Mouse (Mus musculus) midbrain, embryonic 16.5 days (tissue): Measurements from ENCODE around the gene Pla2g4a. TPM values are rescaled to one million over a fixed set of nuclear protein-coding genes. Genes with fewer than 3 reads are reported as not detected.

Experiments
- ATAC-seq: fragments of 200-750 bp; cut with Nextera tagmentation; 2 replicates; pipeline ENCODE4 v1.8.0; 2017; ENCODE audit warnings: moderate TSS enrichment
- H3K27ac ChIP-seq: fragments of 300-500 bp; sonication (generic); 2 replicates; pipeline ENCODE4 v1.5.1; 2014; ENCODE audit warnings: mild to moderate bottlenecking, low read length, mixed read lengths
- H3K27me3 ChIP-seq: fragments of 300-500 bp; sonication (generic); 2 replicates; pipeline ENCODE4 v1.6.1; 2014; ENCODE audit warnings: low read depth, low read length, mixed read lengths; ENCODE audit not compliant: control insufficient read depth, insufficient read depth
- H3K36me3 ChIP-seq: fragments of 300-500 bp; sonication (generic); 2 replicates; pipeline ENCODE4 v1.6.1; 2014; ENCODE audit warnings: mild to moderate bottlenecking, low read length, moderate library complexity, mixed read lengths; ENCODE audit not compliant: control insufficient read depth, insufficient read depth
- H3K4me1 ChIP-seq: fragments of 300-500 bp; sonication (generic); 2 replicates; pipeline ENCODE4 v1.6.1; 2014; ENCODE audit warnings: mild to moderate bottlenecking, low read length, mixed read lengths; ENCODE audit not compliant: control insufficient read depth, insufficient read depth
- H3K4me2 ChIP-seq: fragments of 300-500 bp; sonication (generic); 2 replicates; pipeline ENCODE4 v1.6.1; 2014; ENCODE audit warnings: mild to moderate bottlenecking, low read length, mixed read lengths
- H3K4me3 ChIP-seq: fragments of 300-500 bp; sonication (generic); 2 replicates; pipeline ENCODE4 v1.5.1; 2014; ENCODE audit warnings: low read depth, mild to moderate bottlenecking, low read length, moderate library complexity, mixed read lengths
- H3K9ac ChIP-seq: fragments of 300-500 bp; sonication (generic); 2 replicates; pipeline ENCODE4 v1.6.1; 2014; ENCODE audit warnings: low read depth, low read length, mixed read lengths
- H3K9me3 ChIP-seq: fragments of 300-500 bp; sonication (generic); replicated peaks from 2 replicates; pipeline ENCODE4 v1.6.1; 2014; ENCODE audit warnings: mild to moderate bottlenecking, low read length, mixed read lengths; ENCODE audit not compliant: control insufficient read depth, poor library complexity, severe bottlenecking
- WGBS: fragments of 180-500 bp; shearing (Covaris S2); extraction: QIAGEN DNeasy Blood & Tissue Kit; methylation state at CpG from one replicate; pipeline ENCODE4 v1.1.7; 2014; 5-methylcytosine and 5-hydroxymethylcytosine counted together
- polyA plus RNA-seq: library from polyadenylated mRNA; unstranded; fragments of >200 nt; fragmentation: Nextera tagmentation; extraction: Ambion mirVana; gene quantifications from 2 replicates; pipeline ENCODE4 v1.2.1, GENCODE M21; 2015

Gene Pla2g4a
- polyA plus RNA-seq, 1 experiment from 2014 or later, result 0.57 TPM

- H3K4me1 ChIP-seq, result 0 out of 2 replicates have a peak, but pooled peaks cover 4% of the 10 kb centered on the region
- WGBS, result 79% methylated on average over 1 of the region's 1 CpGs
Observed at GRCm38 (mm10) chr1:149959069-149959468, 2.0 kb downstream of the Pla2g4a start.

GRCm38 (mm10) chr1:149955482-149955881, 5.6 kb downstream of the Pla2g4a start:
- Histone ChIP-seq H3K4me2 (no peak overlapping the region), H3K27ac (no peak overlapping the region), H3K4me3 (no peak overlapping the region), H3K4me1 (no peaks in the 10 kb centered on the region), H3K9ac (no peak overlapping the region), H3K9me3 (no peaks in the 10 kb centered on the region), H3K36me3 (no peaks in the 10 kb centered on the region), H3K27me3 (no peaks in the 10 kb centered on the region)
- 84% methylated on average over 4 of the region's 4 CpGs for WGBS
- ATAC-seq, result no peak

More at GRCm38 (mm10) chr1:149959069-149959468, 2.0 kb downstream of the Pla2g4a start:
- Histone ChIP-seq H3K4me3 (no peak overlapping the region), H3K4me2 (no peak overlapping the region), H3K27me3 (no peaks in the 10 kb centered on the region), H3K27ac (no peak overlapping the region), H3K9me3 (no peaks in the 10 kb centered on the region), H3K9ac (no peak overlapping the region), H3K36me3 (no peaks in the 10 kb centered on the region)
- ATAC-seq, result no peak

DNA sequence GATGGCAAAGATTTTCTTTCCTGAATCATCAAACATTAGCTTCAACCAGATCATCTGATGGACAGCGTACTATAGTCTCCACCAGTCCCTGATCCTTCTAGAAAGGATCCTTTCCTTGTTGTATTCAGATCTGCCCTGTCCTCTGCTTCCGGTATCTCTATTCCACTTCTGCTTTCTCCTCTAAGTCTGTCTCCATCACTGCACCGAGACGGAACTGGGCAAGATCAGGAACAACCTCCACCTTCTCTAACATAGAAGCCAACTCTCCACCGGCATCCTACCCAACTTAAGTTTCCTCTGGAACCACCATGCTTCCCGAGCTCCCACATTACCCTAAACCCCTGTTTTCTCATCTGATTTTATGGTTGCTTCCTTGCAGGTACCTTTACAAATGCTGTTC, 7.1 kb downstream of the Pla2g4a start:
- H3K27ac ChIP-seq, result no peak overlapping the region
- no peak overlapping the region for H3K4me2 ChIP-seq
- no peaks in the 10 kb centered on the region for H3K27me3 ChIP-seq
- H3K9ac ChIP-seq, result no peak overlapping the region
- H3K9me3 ChIP-seq, result no peaks in the 10 kb centered on the region
- WGBS, result 92% methylated on average over 6 of the region's 6 CpGs
- no peaks in the 10 kb centered on the region for H3K36me3 ChIP-seq
- H3K4me3 ChIP-seq, result no peak overlapping the region
- ATAC-seq, result no peak
- H3K4me1 ChIP-seq, result no peaks in the 10 kb centered on the region

DNA sequence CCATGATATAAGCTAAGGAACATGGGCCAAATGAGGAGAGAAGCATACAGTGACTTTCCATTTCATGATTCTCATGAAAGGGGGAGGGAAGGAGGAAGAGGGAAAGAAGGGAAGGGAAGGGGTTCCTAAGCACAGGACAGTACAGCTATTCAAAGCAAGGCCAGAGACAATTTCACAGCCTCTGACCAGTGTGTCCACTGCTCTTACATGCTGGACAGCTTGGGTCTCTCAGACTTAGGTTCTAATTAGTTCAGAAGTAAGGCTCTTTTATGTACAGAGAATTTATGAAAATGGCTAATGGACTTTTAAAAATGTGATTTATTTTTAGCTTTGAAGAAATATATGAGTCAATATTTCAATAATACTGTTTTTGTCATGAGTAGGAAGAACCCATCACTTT, 9.0 kb downstream of the Pla2g4a start:
- Histone ChIP-seq H3K4me2 (no peak overlapping the region), H3K9ac (no peak overlapping the region), H3K27ac (no peak overlapping the region), H3K4me3 (no peak overlapping the region), H3K4me1 (no peaks in the 10 kb centered on the region), H3K27me3 (no peaks in the 10 kb centered on the region), H3K9me3 (no peaks in the 10 kb centered on the region), H3K36me3 (no peaks in the 10 kb centered on the region)
- no peak for ATAC-seq

DNA sequence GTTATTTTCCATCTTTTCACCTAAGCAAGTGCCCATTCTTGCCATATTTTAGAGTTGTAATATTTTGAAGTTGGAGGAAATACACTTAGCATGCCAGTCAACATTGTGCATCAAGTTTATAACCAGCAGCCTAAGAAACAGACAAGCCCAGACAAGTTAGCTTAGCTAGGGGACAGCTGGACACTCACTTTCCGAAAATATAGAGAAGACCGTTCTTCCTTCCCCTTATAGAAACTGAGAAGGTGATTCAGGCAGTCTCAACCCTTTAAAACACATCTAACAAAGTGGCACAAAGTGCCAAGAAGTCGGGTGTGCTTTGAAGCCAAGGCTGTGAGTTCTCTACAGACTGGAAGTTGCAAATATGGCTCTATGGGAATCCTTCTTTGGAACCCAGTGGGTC, 10.4 kb downstream of the Pla2g4a start:
- WGBS, result 86% methylated on average over 3 of the region's 3 CpGs
- ATAC-seq, result no peak

GRCm38 (mm10) chr1:149950254-149950653, 10.8 kb downstream of the Pla2g4a start:
- H3K4me2 ChIP-seq, result no peak overlapping the region
- H3K4me3 ChIP-seq, result no peak overlapping the region
- no peak for ATAC-seq
- H3K27me3 ChIP-seq, result no peaks in the 10 kb centered on the region
- no peak overlapping the region for H3K9ac ChIP-seq
- no peaks in the 10 kb centered on the region for H3K36me3 ChIP-seq
- no peaks in the 10 kb centered on the region for H3K9me3 ChIP-seq
- H3K27ac ChIP-seq, result no peak overlapping the region
- no peaks in the 10 kb centered on the region for H3K4me1 ChIP-seq
- 86% methylated on average over 1 of the region's 1 CpGs for WGBS

More for the DNA sequence above, 10.4 kb downstream of the Pla2g4a start:
- no peaks in the 10 kb centered on the region for H3K9me3 ChIP-seq
- H3K4me2 ChIP-seq, result no peak overlapping the region
- no peak overlapping the region for H3K9ac ChIP-seq
- H3K27me3 ChIP-seq, result no peaks in the 10 kb centered on the region
- H3K27ac ChIP-seq, result no peak overlapping the region
- no peaks in the 10 kb centered on the region for H3K4me1 ChIP-seq
- no peaks in the 10 kb centered on the region for H3K36me3 ChIP-seq
- H3K4me3 ChIP-seq, result no peak overlapping the region

GRCm38 (mm10) chr1:149949334-149949733, 11.8 kb downstream of the Pla2g4a start:
- no peak for ATAC-seq
- H3K4me1 ChIP-seq, result no peaks in the 10 kb centered on the region
- H3K4me3 ChIP-seq, result no peak overlapping the region
- WGBS, result 94% methylated on average over 1 of the region's 1 CpGs
- H3K9me3 ChIP-seq, result no peaks in the 10 kb centered on the region
- H3K36me3 ChIP-seq, result no peaks in the 10 kb centered on the region
- H3K4me2 ChIP-seq, result no peak overlapping the region
- no peak overlapping the region for H3K27ac ChIP-seq
- H3K27me3 ChIP-seq, result no peaks in the 10 kb centered on the region
- no peak overlapping the region for H3K9ac ChIP-seq

DNA sequence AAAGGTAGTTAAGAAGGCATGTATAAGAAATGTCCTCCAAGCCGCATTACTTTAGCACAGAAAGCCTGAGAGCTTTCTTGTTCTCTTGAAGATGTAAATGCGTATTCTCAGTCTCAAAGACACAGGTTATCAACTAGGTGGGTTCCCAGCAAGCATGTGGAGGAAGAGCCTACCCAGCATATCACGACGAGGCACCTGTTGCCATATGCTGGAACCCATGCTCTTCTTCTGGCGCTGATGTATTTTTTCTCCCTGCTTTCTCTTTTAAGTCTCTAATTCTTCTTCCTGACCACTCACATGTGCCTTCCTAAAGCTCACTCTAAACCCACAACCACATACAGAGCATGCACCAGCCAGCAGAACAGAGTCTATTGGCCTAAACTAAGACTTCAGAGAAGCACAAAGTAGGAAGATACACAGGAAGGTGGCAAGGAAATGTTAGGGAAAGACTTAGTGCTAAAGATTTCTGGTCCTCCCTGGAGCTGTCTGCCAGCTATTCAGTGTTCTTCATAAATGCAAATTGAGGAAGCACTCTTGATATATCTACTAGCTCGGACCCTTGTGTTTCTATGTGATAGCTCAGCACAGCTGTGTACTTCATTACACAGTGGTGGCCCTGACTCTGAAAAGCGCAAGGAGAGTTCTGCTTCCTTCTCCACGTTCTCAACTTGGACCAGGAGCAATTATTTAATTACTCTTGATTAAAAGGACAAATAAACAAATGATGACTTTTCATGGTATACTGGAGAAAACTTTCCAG, 12.8 kb downstream of the Pla2g4a start:
- no peak for ATAC-seq
- Histone ChIP-seq H3K27me3 (no peaks in the 10 kb centered on the region), H3K9ac (no peak overlapping the region), H3K4me1 (no peaks in the 10 kb centered on the region), H3K9me3 (no peaks in the 10 kb centered on the region), H3K4me3 (no peak overlapping the region), H3K36me3 (no peaks in the 10 kb centered on the region), H3K4me2 (no peak overlapping the region), H3K27ac (no peak overlapping the region)
- WGBS, result 89% methylated on average over 8 of the region's 8 CpGs

DNA sequence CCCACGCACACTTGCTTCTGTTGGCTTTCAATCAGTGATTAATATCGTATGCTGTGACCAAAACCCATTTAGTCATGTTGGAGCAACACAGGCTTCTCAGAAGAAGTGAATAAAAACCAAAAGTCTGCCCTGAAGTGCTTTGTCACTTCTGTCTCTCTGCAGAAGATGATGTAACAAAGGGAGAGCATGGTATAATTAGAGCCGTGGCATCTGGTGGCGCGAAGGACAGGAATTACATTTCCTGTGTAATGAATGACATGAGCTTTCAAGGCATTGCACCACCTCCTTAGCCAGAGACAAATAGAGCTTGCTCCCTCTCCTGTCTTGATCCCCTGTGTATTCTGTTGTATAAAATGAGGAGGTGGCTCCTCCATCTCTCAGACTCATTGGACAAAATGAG, 14.1 kb downstream of the Pla2g4a start:
- Histone ChIP-seq H3K4me2 (no peak overlapping the region), H3K36me3 (no peaks in the 10 kb centered on the region), H3K27ac (no peak overlapping the region), H3K4me3 (no peak overlapping the region), H3K9ac (no peak overlapping the region), H3K9me3 (no peaks in the 10 kb centered on the region), H3K4me1 (no peaks in the 10 kb centered on the region), H3K27me3 (no peaks in the 10 kb centered on the region)
- ATAC-seq, result no peak
- 51% methylated on average over 5 of the region's 5 CpGs for WGBS
